Mouse (Mus musculus) left cerebral cortex, postnatal 25 days (tissue): Measurements from ENCODE around the gene Prdm10. TPM values are rescaled to one million over a fixed set of nuclear protein-coding genes. Genes with fewer than 3 reads are reported as not detected.
A peak's percentile ranks its signal among the peaks of the same experiment; 100 is the strongest.

ENCODE experiments used
- DNase-seq, 2 experiments: peaks; one replicate each; pipeline ENCODE4 v3.0.0; 2022; ENCODE audit warnings: low spot score in 2 of 2, mixed read lengths in 1 of 2
- intact Hi-C: fragments of 180-260 bp; cut with DNase I; formaldehyde crosslinking; loops from one replicate; pipeline ENCODE4 v1.15.1; 2025
- total RNA-seq, 2 experiments: library from RNA; stranded (reverse); gene quantifications; 2 replicates each; pipeline ENCODE4 v1.2.3; 2021

Prdm10 gene
- total RNA-seq, 2 experiments from 2014 or later = 21.1 to 21.4 TPM

DNA sequence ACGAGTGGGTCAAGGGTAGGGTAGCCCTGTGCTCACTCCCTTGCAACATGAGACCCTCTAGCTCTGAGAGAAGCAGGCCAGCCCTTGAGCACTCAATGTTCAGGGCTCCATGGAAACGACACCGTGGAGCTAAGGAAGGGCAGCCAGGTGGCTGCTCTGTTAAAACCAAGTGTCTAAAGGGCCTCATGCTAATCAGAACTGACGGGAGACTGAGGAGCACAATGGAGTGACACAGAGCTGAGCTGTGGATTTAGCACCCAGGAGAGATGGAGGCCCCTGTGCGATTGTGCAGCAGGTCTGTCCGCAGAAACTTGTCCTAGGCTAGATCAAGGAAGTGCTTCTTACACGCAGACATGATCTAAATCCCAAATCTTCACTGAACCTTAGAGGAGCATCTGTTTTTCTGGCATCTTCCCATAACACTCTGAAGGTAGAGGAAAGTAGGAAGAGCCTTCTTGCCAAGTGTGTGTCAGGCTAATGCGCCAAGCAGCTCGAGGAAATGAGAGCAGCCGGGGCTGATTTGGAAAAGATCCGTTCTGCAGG, 64.0 kb downstream of the Prdm10 start:
- peak in 1 of 2 experiments; percentile 53 for DNase-seq
- intact Hi-C loops = no loop called here

DNA sequence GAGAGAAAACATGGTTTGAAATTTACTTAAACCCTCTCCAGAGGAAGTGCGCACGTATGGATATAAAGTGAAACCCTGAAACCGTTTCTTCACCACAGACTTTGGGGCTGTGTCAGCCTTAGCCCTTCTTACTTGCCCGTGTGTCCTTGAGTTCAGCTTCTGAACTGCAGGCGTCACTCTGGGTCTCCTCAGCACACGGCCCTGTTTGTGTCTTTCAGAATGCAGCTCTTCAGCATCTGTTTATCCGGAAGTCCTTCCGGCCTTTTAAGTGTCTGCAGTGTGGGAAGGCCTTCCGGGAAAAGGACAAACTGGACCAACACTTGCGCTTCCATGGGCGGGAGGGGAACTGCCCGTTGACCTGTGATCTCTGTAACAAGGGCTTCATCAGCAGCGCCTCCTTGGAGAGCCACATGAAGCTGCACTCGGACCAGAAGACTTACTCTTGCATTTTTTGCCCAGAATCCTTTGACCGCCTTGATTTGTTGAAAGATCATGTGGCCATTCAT, 66.3 kb downstream of the Prdm10 start:
- intact Hi-C loops = no loop called here
- no peak for DNase-seq

GRCm38 (mm10) chr9:31348458-31348857, 68.1 kb downstream of the Prdm10 start:
- no peak for DNase-seq
- intact Hi-C loops = loop anchor here (2.0 kb wide), 1 partner anchor 198 kb away; no protein-coding TSS in a partner anchor

DNA sequence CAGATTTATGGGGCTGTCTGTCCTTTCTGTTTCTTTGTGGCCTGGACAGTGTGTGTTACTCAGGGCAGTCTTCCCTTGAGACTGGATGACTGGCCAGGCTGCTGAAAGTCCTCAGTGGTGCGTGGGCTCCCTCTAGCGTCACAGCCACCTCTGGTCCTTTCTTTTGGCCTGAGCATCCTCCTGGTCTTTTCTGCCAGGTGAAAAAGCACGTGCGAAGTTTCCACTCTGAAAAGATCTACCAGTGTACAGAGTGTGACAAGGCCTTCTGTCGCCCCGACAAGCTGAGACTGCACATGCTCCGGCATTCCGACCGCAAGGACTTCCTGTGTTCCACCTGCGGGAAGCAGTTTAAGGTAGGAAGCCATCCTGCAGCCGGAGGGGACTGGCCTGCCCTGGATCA, 68.6 kb downstream of the Prdm10 start:
- DNase-seq = peak; percentile 74
- intact Hi-C loops = loop anchor here (2.0 kb wide), 1 partner anchor 198 kb away; no protein-coding TSS in a partner anchor

DNA sequence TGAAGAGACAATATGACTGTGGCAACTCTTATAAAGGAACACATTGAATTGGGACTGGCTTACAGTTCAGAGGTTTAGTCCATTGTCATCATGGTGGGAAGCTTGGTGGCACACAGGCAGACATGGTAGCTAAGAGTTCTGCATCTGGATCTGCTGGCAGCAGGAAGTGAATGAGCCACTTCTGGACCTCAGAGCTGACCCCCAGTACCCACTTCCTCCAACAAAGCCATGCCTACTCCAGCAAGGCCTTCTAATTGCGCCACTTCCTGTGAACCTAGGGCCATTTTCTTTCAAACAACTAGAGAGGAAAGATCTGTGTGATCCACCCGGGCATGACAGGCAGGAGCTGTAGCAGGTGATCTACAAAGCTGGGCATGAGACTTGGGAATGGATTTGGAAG, 72.4 kb downstream of the Prdm10 start:
- intact Hi-C loops = no loop called here
- DNase-seq = no peak

DNA sequence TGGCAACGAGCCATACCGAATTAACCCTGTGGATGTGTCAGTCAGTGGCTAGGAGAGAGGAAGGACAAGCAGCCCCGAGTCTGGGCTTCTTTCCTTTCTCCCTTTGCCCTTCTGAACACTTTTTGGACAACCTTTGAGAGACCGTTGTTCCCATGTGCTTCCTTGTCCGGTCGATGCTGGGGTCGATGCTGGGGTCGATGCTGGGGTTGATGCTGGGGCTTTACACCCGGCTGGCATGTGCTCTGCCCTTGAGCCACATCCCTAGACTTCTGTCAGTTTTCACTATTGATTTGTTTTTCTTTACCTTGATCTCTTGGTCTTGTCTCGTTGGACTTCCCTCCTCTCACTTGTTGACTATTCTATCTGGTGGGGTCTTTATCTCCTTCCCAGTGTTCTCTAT, 73.2 kb downstream of the Prdm10 start:
- DNase-seq = no peak
- intact Hi-C loops = no loop called here

DNA sequence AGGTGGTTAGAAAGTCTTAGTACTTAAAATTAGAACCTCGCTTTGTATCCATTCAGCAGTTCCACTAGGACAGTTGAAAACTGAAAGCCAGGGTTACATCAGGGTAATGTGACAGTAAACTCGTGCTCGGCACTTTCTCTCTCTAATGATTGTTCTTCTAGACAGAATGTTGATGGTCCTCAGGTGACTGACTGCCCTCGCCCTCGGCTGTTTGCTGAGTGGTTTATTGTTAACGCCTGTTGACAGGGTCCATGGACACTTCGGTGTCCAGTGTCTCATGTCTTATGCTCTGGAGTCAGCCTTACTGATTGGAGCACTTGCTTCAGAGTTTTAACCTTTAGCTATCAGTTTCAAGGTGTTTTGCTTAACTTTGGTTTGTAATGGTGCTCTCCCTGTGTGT, 73.7 kb downstream of the Prdm10 start:
- DNase-seq = no peak
- intact Hi-C loops = no loop called here

DNA sequence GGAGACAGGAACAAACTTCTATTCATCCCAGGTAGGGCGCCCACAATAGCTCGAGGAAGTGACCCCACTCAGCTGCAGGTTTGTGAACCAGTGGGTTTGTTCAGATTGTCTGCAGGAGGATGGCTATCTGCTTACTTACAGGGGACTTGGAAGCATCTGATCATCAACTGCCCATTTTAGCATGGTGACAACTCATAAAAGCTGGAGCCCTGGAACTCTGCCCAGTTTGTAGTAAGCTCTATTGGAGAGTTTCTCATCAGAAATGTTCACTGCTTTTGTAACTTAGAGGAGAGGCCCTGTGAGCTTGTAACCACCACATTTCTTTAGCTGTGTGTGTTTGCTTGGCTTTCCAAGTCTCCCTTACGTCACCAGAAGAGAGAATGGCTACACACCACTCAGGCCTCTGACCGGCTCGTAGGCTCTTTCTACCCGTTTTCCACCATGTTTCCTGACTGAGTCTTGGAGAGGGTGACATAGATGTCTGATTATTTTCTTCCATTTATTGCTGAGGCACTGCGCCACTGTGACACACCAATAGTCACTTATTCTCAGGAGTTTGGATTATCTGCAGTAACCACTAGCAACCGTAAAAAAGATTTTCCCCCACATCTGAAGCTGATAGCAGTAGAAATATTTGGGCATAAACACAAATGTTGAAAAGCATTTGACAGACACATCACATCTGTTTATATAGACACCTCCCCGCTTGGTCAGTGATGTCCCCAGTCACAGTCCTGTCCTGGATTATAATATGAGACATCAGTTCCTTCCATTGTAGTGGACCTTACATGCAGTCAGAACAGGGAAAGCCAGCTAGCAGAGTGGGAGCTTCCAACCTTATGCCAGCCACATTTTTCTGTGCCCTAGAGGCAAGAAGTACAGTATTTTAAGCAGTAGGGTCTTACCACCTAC, 83.6 kb downstream of the Prdm10 start:
- intact Hi-C loops = no loop called here
- peak; percentile 38 to 67 for DNase-seq

DNA sequence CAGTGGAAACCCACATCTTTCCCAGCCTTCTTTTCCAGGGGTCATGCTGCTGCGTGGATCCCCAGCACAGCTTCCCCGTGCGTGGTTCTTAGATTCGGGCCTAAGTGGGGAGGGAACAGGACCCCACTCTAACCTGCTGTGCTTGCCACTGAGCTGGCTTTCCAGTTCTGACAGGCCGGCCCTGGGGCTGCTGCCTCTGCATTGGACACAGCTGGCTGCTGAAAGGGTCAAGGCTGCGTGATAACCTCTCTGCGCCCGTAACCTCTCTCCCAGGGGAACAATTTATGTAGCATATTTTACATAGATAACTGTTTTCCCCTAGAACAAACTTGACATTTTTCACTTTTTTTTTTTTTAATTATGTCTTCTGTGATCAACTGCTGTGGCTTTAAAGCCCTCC, 84.7 kb downstream of the Prdm10 start:
- intact Hi-C loops = no loop called here

GRCm38 (mm10) chr9:31371740-31372139, 91.4 kb downstream of the Prdm10 start:
- DNase-seq = no peak
- intact Hi-C loops = no loop called here

More for the DNA sequence above, 84.7 kb downstream of the Prdm10 start:
- no peak for DNase-seq

DNA sequence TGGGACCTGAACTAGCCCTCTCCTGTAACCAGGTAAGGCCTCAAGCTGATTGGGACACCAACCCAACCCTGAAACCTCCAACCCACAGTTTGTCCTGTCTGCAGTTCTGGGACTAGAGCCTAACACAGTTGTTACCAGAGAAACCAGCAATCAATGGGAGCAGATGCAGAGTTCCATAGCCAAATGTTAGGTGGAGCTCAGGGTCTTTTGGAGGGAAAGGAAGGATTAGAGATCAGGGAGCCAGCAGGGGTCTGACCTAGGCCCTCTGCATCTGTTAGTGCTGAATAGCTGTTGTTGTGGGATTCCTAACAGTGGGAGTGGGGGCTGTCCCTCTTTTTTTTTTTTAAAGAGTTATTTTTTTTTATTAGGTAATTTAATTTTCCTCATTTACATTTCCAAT, 96.3 kb downstream of the Prdm10 start:
- intact Hi-C loops = no loop called here
- DNase-seq = no peak

DNA sequence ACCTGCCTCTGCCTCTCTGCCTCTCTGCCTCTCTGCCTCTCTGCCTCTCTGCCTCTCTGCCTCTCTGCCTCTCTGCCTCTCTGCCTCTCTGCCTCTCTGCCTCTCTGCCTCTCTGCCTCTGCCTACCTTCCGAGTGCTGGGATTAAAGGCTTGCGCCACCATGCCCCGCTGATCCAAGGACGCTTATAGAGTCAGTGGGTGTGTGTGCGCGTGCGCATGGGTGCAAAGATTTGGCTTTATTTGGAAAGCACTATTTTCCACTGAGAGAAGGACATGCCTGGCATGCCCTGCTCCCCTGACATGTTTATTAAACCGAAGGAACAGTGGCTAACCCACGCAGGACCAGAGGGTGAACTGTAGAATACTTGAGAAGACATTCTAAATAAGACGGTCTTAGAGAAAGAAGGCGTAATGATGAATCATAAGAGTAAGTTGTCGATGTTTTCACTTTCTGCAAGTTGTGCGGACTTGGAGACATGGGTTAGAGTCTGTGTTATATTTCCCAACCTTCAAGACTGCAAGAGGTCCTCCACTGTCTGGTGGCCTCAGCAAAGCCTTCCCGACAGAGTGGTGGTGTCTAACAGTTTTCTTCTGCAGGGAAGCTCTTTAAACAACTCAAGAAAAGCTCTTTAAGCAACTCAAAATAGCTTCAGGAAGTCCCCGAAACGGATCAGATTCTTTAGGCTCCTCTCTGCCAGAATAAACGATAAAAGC, 104.6 kb downstream of the Prdm10 start:
- intact Hi-C loops = no loop called here

GRCm38 (mm10) chr9:31385500-31385869, 105.1 kb downstream of the Prdm10 start:
- DNase-seq = no peak
- intact Hi-C loops = no loop called here

More for the DNA sequence above, 104.6 kb downstream of the Prdm10 start:
- DNase-seq = peak in 1 of 2 experiments; percentile 17

DNA sequence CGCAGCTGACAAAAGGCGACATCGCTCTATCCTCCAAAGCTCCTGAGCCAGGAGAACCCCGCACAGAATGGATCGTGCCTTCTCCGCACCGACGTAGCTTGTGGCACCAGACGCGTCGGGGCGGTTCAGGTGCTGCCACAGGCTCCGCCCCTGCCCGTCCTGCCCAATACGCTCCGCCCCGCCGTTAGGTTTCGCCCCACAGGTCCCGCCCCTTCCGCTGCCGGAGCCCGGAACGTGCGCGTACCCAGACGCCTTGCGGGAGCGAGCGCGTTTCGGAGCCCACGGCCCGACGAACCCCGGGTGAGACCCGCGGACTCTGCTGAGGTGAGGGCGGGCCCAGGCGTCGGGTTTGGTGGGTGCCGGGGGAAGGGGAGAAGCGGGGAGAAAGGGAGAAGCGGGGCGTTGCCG, 105.6 kb downstream of the Prdm10 start, which contains the start of gene Nfrkb:
Gene Nfrkb (plus strand): TSS at position 246 of the 408 bp plus-strand sequence.
- peak; percentile 94 to 96 for DNase-seq
- intact Hi-C loops = no loop called here

DNA sequence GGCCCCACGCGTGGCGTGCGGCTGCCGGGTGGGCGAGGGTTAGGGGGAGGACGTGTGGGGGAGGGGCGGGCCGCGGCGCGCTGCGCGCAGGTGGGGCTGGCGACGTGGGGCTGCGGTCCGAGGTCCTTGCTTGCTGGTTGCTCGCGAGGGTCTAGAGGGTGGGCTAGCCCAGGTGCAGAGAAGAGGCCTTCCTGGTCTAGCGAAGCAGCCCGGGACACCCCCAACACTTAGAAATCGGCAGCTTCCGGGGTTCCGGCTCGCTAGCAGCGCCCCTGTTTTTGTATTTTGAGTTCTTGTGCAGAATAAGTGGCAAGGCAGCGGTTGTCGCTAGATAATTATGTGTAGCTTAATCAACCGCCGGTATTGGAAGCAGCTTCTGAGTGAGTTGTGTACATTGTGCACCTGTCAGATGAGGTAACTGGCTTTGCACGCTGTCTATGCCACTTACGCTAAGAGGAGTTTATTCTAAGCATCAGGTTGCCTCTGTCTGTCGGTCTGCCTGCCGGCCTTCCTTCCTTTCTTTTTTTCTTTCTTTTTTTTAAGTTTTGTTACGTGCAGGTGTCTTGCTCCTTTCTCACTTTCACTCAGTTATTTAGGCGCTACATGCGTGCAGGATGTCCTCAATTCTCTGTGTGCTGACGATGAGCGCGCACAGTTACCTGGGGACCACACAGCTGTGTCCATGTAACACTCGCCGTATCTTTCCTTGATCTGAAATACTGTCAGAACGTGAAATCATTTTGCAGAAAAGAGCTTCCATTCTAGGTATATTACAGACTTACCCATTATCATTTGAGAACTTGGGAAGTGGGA, 106.2 kb downstream of the Prdm10 start:
- intact Hi-C loops = no loop called here
- peak; percentile 18 to 34 for DNase-seq

DNA sequence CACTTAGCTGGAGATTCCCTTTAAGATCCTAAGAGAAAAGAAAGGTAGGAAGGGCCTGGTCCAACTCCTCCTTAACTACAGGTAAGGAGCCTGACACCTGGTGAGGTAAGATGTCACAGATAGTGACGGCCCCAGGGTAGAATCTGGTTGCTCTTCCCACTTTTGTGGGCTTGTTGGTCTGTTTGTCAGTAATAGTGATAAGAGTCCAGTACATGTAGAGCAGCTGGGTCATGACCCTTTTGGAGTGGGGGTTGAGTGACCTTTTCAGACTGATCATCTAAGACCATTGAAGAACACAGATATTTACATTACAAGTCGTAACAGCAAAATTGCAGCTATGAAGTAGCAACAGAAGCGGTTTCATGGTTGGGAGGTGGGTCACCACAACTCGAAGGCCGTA, 106.9 kb downstream of the Prdm10 start:
- intact Hi-C loops = no loop called here
- DNase-seq = no peak

GRCm38 (mm10) chr9:31400441-31400840, 120.1 kb downstream of the Prdm10 start:
- intact Hi-C loops = no loop called here
- DNase-seq = peak; percentile 58 to 77

DNA sequence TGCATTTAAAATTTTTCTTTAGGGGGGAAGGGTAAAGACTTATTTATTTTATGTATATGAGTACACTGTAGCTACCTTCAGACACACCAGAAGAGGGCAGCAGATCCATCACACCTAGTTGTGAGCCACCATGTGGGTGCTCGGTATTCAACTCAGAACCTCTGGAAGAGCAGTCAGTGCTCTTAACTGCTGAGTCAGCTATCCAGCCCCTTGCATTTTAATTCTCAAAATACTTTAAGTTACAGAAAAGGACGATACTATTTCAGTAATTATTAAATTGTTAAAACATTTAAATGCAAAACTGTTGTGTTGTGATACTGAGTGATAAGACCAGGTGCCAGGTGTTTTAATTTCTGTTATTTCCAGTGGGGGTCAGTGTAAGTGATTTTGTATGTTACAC, 124.0 kb downstream of the Prdm10 start:
- intact Hi-C loops = no loop called here
- no peak for DNase-seq

GRCm38 (mm10) chr9:31405217-31405616, 124.9 kb downstream of the Prdm10 start:
- no peak for DNase-seq
- intact Hi-C loops = no loop called here
